9 mouse cellular contexts compared by ENCODE assay signal in the genomic region with DNA sequence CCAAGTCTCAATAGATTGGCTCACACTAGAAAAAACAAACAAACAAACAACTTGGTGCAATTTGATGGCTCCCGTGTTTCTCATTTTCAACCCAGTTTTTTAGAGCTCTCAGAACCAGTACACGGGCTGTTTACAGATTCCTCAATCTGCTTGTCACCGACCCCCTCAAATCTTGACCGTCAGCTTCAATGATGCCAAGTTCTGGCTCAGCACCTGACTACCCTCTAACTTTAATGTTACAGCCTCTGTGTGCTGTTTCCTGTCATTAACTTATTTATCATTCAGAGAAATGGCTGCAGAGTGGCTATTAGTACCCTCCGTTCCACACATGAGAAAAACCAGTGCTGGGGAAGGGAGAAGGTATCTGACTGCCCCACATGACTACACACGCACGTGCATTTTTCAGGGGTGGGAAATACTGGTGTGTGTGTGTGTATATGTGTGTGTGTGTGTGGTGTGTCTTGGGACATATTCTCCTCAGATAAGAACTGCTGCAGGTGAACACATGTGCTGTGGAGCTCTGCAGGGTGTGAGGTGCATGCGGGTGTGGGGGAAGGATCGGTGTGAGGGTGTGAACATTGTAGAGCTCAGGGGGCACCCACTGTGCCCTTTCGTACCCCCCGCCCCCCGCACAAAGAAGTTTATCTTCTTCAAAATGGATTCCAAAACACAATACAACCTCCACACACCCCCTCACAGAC.
DNase-seq lines count a peak whose midpoint lies in the region; ATAC-seq and TF ChIP-seq lines count a peak whose summit lies in the region.
"Had no signal": no experiment of that assay in that cellular context is flagged by ENCODE, and none has a peak within 500 bp of the region (broad histone marks: within the 10 kb centered on the region; RNA-seq: fewer than 3 reads in every experiment).

No protein-coding gene starts in this region.

- no peak for DNase-seq in intestine, embryonic 14.5 days (ENCODE audit: low spot score)
- no peak for DNase-seq in embryonic facial prominence, embryonic 10.5 days (ENCODE audit: low spot score)
- DNase-seq in hindbrain, embryonic 14.5 days (ENCODE audit: low spot score), result no peak
- no peak for DNase-seq in midbrain, embryonic 14.5 days
- no peak for DNase-seq in urinary bladder, postnatal 10 days (ENCODE audit: low spot score)
- no peak for DNase-seq in frontal cortex, postnatal 14 days (ENCODE audit: low spot score in 2 of 2)
- DNase-seq in adrenal gland, postnatal 4 days (ENCODE audit: low spot score in 2 of 2), result no peak

- ATAC-seq in intestine, embryonic 14.5 days (replicated peaks; ENCODE audit: low FRiP score, low TSS enrichment, low read depth), result no peak; the same call in 1 of the 2 replicates
- no peak for ATAC-seq in intestine, postnatal 0 days
- peak; percentile 2; the same call in 1 of the 2 replicates for ATAC-seq in hindbrain, embryonic 14.5 days (ENCODE audit: low FRiP score)
- no peak for ATAC-seq in midbrain, embryonic 14.5 days (ENCODE audit: low FRiP score, low TSS enrichment)

- no peaks in the 10 kb centered on the region for H3K36me3 ChIP-seq in intestine, embryonic 14.5 days (ENCODE audit: control insufficient read depth, insufficient read depth, low read length)
- no peaks in the 10 kb centered on the region for H3K36me3 ChIP-seq in intestine, postnatal 0 days (ENCODE audit: control insufficient read depth, insufficient read depth)
- H3K36me3 ChIP-seq in embryonic facial prominence, embryonic 10.5 days (replicated peaks), result no peaks in the 10 kb centered on the region
- no peaks in the 10 kb centered on the region for H3K36me3 ChIP-seq in hindbrain, embryonic 14.5 days (replicated peaks; ENCODE audit: control insufficient read depth, insufficient read depth)
- H3K36me3 ChIP-seq in midbrain, embryonic 14.5 days (ENCODE audit: control insufficient read depth, insufficient read depth, low read length), result no peaks in the 10 kb centered on the region
- H3K36me3 ChIP-seq: midbrain, embryonic 12.5 days had no signal

- H3K4me2 ChIP-seq in intestine, embryonic 14.5 days (ENCODE audit: low read length), result peak overlapping the region; percentile 18; the same call in 1 of the 2 replicates
- H3K4me2 ChIP-seq in intestine, postnatal 0 days (replicated peaks; ENCODE audit: low read depth), result no peak overlapping the region; the same call in 1 of the 2 replicates
- H3K4me2 ChIP-seq in hindbrain, embryonic 14.5 days (replicated peaks), result no peak overlapping the region
- no peak overlapping the region for H3K4me2 ChIP-seq in midbrain, embryonic 14.5 days (ENCODE audit: low read length)
- H3K4me2 ChIP-seq: midbrain, embryonic 12.5 days had no signal

- peaks cover 21% of the 10 kb centered on the region for H3K4me1 ChIP-seq in intestine, embryonic 14.5 days (replicated peaks; ENCODE audit: control insufficient read depth, insufficient read depth, low read length)
- H3K4me1 ChIP-seq in intestine, postnatal 0 days (replicated peaks; ENCODE audit: control insufficient read depth, insufficient read depth, low read length), result no peaks in the 10 kb centered on the region
- peaks cover 26% of the 10 kb centered on the region for H3K4me1 ChIP-seq in embryonic facial prominence, embryonic 10.5 days
- peaks cover 15% of the 10 kb centered on the region; the same call in 1 of the 2 replicates for H3K4me1 ChIP-seq in hindbrain, embryonic 14.5 days (replicated peaks; ENCODE audit: control insufficient read depth, insufficient read depth, low read length)
- H3K4me1 ChIP-seq in midbrain, embryonic 14.5 days (ENCODE audit: control insufficient read depth, insufficient read depth, low read length), result no peaks in the 10 kb centered on the region

- TF ChIP-seq CTCF in intestine, postnatal 0 days (IDR thresholded peaks at IDR 0.05; ENCODE audit: low read depth), result no peak

- no peak overlapping the region for H3K4me3 ChIP-seq in intestine, embryonic 14.5 days (ENCODE audit: low read depth, low read length)
- no peak overlapping the region for H3K4me3 ChIP-seq in intestine, postnatal 0 days (ENCODE audit: low read depth, low read length)
- no peak overlapping the region for H3K4me3 ChIP-seq in embryonic facial prominence, embryonic 10.5 days
- no peak overlapping the region for H3K4me3 ChIP-seq in hindbrain, embryonic 14.5 days (replicated peaks; ENCODE audit: low read length)
- no peak overlapping the region for H3K4me3 ChIP-seq in midbrain, embryonic 14.5 days (replicated peaks; ENCODE audit: low read depth, low read length)
- H3K4me3 ChIP-seq: midbrain, embryonic 12.5 days had no signal

- 40% methylated on average over 12 of the region's 12 CpGs for WGBS in intestine, embryonic 14.5 days
- 55% methylated on average over 12 of the region's 12 CpGs for WGBS in intestine, postnatal 0 days
- WGBS in embryonic facial prominence, embryonic 10.5 days, result 68% methylated on average over 12 of the region's 12 CpGs
- WGBS in hindbrain, embryonic 14.5 days, result 72% methylated on average over 12 of the region's 12 CpGs
- WGBS in midbrain, embryonic 14.5 days, result 82% methylated on average over 12 of the region's 12 CpGs

- H3K9me3 ChIP-seq in intestine, embryonic 14.5 days (ENCODE audit: control insufficient read depth, low read length), result no peaks in the 10 kb centered on the region
- no peaks in the 10 kb centered on the region for H3K9me3 ChIP-seq in intestine, postnatal 0 days (ENCODE audit: control insufficient read depth)
- H3K9me3 ChIP-seq in embryonic facial prominence, embryonic 10.5 days, result no peaks in the 10 kb centered on the region
- H3K9me3 ChIP-seq in hindbrain, embryonic 14.5 days (ENCODE audit: control insufficient read depth, low read length), result no peaks in the 10 kb centered on the region
- H3K9me3 ChIP-seq in midbrain, embryonic 14.5 days (ENCODE audit: control insufficient read depth, low read length), result no peaks in the 10 kb centered on the region
- H3K9me3 ChIP-seq: midbrain, embryonic 12.5 days had no signal

- peak overlapping the region; percentile 69 for H3K27ac ChIP-seq in intestine, embryonic 14.5 days (ENCODE audit: low read depth)
- H3K27ac ChIP-seq in intestine, postnatal 0 days (ENCODE audit: low read depth, low read length), result no peak overlapping the region
- peak overlapping the region; percentile 78 for H3K27ac ChIP-seq in embryonic facial prominence, embryonic 10.5 days (replicated peaks)
- no peak overlapping the region; the same call in 1 of the 2 replicates for H3K27ac ChIP-seq in hindbrain, embryonic 14.5 days
- H3K27ac ChIP-seq in midbrain, embryonic 14.5 days (replicated peaks; ENCODE audit: low read depth, low read length), result peak overlapping the region; percentile 32; the same call in 1 of the 2 replicates
- H3K27ac ChIP-seq: midbrain, embryonic 12.5 days had no signal

- no peak overlapping the region for H3K9ac ChIP-seq in intestine, embryonic 14.5 days (ENCODE audit: low read length)
- no peak overlapping the region for H3K9ac ChIP-seq in intestine, postnatal 0 days (ENCODE audit: low read depth, low read length)
- no peak overlapping the region for H3K9ac ChIP-seq in hindbrain, embryonic 14.5 days
- no peak overlapping the region for H3K9ac ChIP-seq in midbrain, embryonic 14.5 days (replicated peaks; ENCODE audit: low read length)
- H3K9ac ChIP-seq: midbrain, embryonic 12.5 days had no signal

- H3K27me3 ChIP-seq in intestine, embryonic 14.5 days (replicated peaks; ENCODE audit: control insufficient read depth, insufficient read depth, low read length), result no peaks in the 10 kb centered on the region
- H3K27me3 ChIP-seq in intestine, postnatal 0 days (replicated peaks; ENCODE audit: control insufficient read depth, insufficient read depth, low read length), result no peaks in the 10 kb centered on the region
- H3K27me3 ChIP-seq in embryonic facial prominence, embryonic 10.5 days (replicated peaks; ENCODE audit: low read depth, poor library complexity, severe bottlenecking), result no peaks in the 10 kb centered on the region
- H3K27me3 ChIP-seq in hindbrain, embryonic 14.5 days (ENCODE audit: control insufficient read depth, insufficient read depth, low read length), result no peaks in the 10 kb centered on the region
- no peaks in the 10 kb centered on the region for H3K27me3 ChIP-seq in midbrain, embryonic 14.5 days (ENCODE audit: control insufficient read depth, insufficient read depth, low read length)
- H3K27me3 ChIP-seq: midbrain, embryonic 12.5 days had no signal

Comparison
In these comparisons a context has a peak if more than half of its experiments do, and no peak if none do; other contexts are left out.
1. H3K27ac ChIP-seq: peak in intestine, embryonic 14.5 days (single experiment), embryonic facial prominence, embryonic 10.5 days (single experiment) and midbrain, embryonic 14.5 days (single experiment); none in intestine, postnatal 0 days (single experiment) and hindbrain, embryonic 14.5 days (single experiment).